Mouse (Mus musculus) forebrain, embryonic 10.5 days (tissue): ENCODE data around the gene Zzz3. TPM values are rescaled to one million over a fixed set of nuclear protein-coding genes. Genes with fewer than 3 reads are reported as not detected.
A peak's percentile ranks its signal among the peaks of the same experiment; 100 is the strongest.

Source experiments
- DNase-seq: peaks from one replicate; pipeline ENCODE4 v3.0.0-alpha.2; 2017; ENCODE audit warnings: low spot score; ENCODE audit errors: extremely low spot score
- H3K27ac ChIP-seq: fragments of 300-500 bp; sonication (generic); 2 replicates; pipeline ENCODE4 v1.5.1; 2016; ENCODE audit warnings: mild to moderate bottlenecking
- H3K27me3 ChIP-seq: fragments of 300-500 bp; sonication (generic); 2 replicates; pipeline ENCODE4 v1.6.1; 2016; ENCODE audit warnings: mild to moderate bottlenecking; ENCODE audit not compliant: poor library complexity, severe bottlenecking
- H3K36me3 ChIP-seq: fragments of 300-500 bp; sonication (generic); replicated peaks from 2 replicates; pipeline ENCODE4 v1.6.1; 2016; ENCODE audit warnings: mild to moderate bottlenecking, moderate library complexity
- H3K4me1 ChIP-seq: fragments of 300-500 bp; sonication (generic); 2 replicates; pipeline ENCODE4 v1.6.1; 2016
- H3K4me3 ChIP-seq: fragments of 300-500 bp; sonication (generic); 2 replicates; pipeline ENCODE4 v1.5.1; 2016; ENCODE audit warnings: mild to moderate bottlenecking, moderate library complexity
- H3K9me3 ChIP-seq: fragments of 300-500 bp; sonication (generic); 2 replicates; pipeline ENCODE4 v1.6.1; 2016; ENCODE audit warnings: mild to moderate bottlenecking, moderate library complexity
- WGBS: fragments of 180-500 bp; shearing (Covaris S2); methylation state at CpG from one replicate; pipeline ENCODE4 v1.1.7; 2016; 5-methylcytosine and 5-hydroxymethylcytosine counted together
- polyA plus RNA-seq: library from polyadenylated mRNA; unstranded; fragments of >200 nt; fragmentation: Nextera tagmentation; extraction: Ambion mirVana; gene quantifications from 2 replicates; pipeline ENCODE4 v1.2.1, GENCODE M21; 2016

The Zzz3 gene
- polyA plus RNA-seq = 56.4 and 60.7 TPM in 2 replicates

GRCm38 (mm10) chr3:152395350-152396277, at the start of gene Zzz3:
Gene Zzz3 (plus strand): TSS chr3:152395473.
- peak within 1 kb of the TSS; percentile 99 for H3K27ac ChIP-seq
- peak; percentile 90 for DNase-seq
- H3K27me3 ChIP-seq = no peaks in the 10 kb centered on the region
- peaks cover 32% of the 10 kb centered on the region for H3K4me1 ChIP-seq
- peak within 1 kb of the TSS; percentile 85 for H3K4me3 ChIP-seq
- H3K36me3 ChIP-seq = peaks cover 51% of the 10 kb centered on the region
- H3K9me3 ChIP-seq = no peaks in the 10 kb centered on the region
- under 1% methylated on average over 90 of the region's 108 CpGs for WGBS

- Histone ChIP-seq H3K27ac (peak within 1 kb of the TSS; percentile 90), H3K4me1 (peaks cover 25% of the 10 kb centered on the region), H3K9me3 (no peaks in the 10 kb centered on the region), H3K4me3 (peak within 1 kb of the TSS; percentile 74), H3K27me3 (no peaks in the 10 kb centered on the region), H3K36me3 (peaks cover 6% of the 10 kb centered on the region; the same call in 1 of the 2 replicates)
- DNase-seq = peak; percentile 87
- 6% methylated on average over 44 of the region's 44 CpGs for WGBS
Measured at GRCm38 (mm10) chr3:152345732-152346632, 49.3 kb upstream of the Zzz3 start, which contains the start of gene Usp33. Gene Usp33 (plus strand): TSS chr3:152346478.

- Histone ChIP-seq H3K4me1 (peaks cover 26% of the 10 kb centered on the region), H3K27me3 (no peaks in the 10 kb centered on the region), H3K9me3 (no peaks in the 10 kb centered on the region), H3K27ac (peak overlapping the region; percentile 90), H3K36me3 (peaks cover 6% of the 10 kb centered on the region; the same call in 1 of the 2 replicates), H3K4me3 (peak overlapping the region; percentile 74)
- DNase-seq = no peak
- under 1% methylated on average over 54 of the region's 54 CpGs for WGBS
Measured at GRCm38 (mm10) chr3:152346633-152347141, 48.6 kb upstream of the Zzz3 start.

- Histone ChIP-seq H3K9me3 (no peaks in the 10 kb centered on the region), H3K36me3 (peaks cover 6% of the 10 kb centered on the region; the same call in 1 of the 2 replicates), H3K4me3 (peak overlapping the region; percentile 74), H3K27ac (peak overlapping the region; percentile 90; the same call in 1 of the 2 replicates), H3K27me3 (no peaks in the 10 kb centered on the region), H3K4me1 (peaks cover 26% of the 10 kb centered on the region)
- DNase-seq = no peak
- WGBS = 49% methylated on average over 3 of the region's 3 CpGs
Measured at GRCm38 (mm10) chr3:152347227-152347626, 48.0 kb upstream of the Zzz3 start.

- WGBS = 92% methylated on average over 10 of the region's 10 CpGs
- no peak for DNase-seq
- H3K27ac ChIP-seq = no peak overlapping the region
- H3K9me3 ChIP-seq = no peaks in the 10 kb centered on the region
- H3K27me3 ChIP-seq = no peaks in the 10 kb centered on the region
- no peak overlapping the region for H3K4me3 ChIP-seq
- peaks cover 28% of the 10 kb centered on the region for H3K4me1 ChIP-seq
- H3K36me3 ChIP-seq = peaks cover 6% of the 10 kb centered on the region; the same call in 1 of the 2 replicates
Measured at GRCm38 (mm10) chr3:152348011-152348830, 47.1 kb upstream of the Zzz3 start.

GRCm38 (mm10) chr3:152350431-152350830, 44.8 kb upstream of the Zzz3 start:
- DNase-seq = no peak
- Histone ChIP-seq H3K4me3 (no peak overlapping the region), H3K27ac (no peak overlapping the region), H3K4me1 (peaks cover 28% of the 10 kb centered on the region), H3K36me3 (peaks cover 6% of the 10 kb centered on the region; the same call in 1 of the 2 replicates), H3K9me3 (no peaks in the 10 kb centered on the region), H3K27me3 (no peaks in the 10 kb centered on the region)
- WGBS = 84% methylated on average over 3 of the region's 3 CpGs

- H3K36me3 ChIP-seq = peaks cover 6% of the 10 kb centered on the region; the same call in 1 of the 2 replicates
- no peak overlapping the region for H3K4me3 ChIP-seq
- DNase-seq = no peak
- H3K27me3 ChIP-seq = no peaks in the 10 kb centered on the region
- no peaks in the 10 kb centered on the region for H3K9me3 ChIP-seq
- peaks cover 28% of the 10 kb centered on the region for H3K4me1 ChIP-seq
- H3K27ac ChIP-seq = no peak overlapping the region
- 90% methylated on average over 5 of the region's 5 CpGs for WGBS
Measured at GRCm38 (mm10) chr3:152350966-152351365, 44.3 kb upstream of the Zzz3 start.

GRCm38 (mm10) chr3:152352289-152352688, 43.0 kb upstream of the Zzz3 start:
- Histone ChIP-seq H3K36me3 (peaks cover 10% of the 10 kb centered on the region), H3K9me3 (no peaks in the 10 kb centered on the region), H3K4me3 (no peak overlapping the region), H3K27ac (no peak overlapping the region), H3K4me1 (peaks cover 21% of the 10 kb centered on the region), H3K27me3 (no peaks in the 10 kb centered on the region)
- DNase-seq = no peak
- WGBS = 86% methylated on average over 4 of the region's 4 CpGs

- H3K4me1 ChIP-seq = peaks cover 13% of the 10 kb centered on the region
- WGBS = 87% methylated on average over 10 of the region's 10 CpGs
Measured at GRCm38 (mm10) chr3:152353434-152354177, 41.7 kb upstream of the Zzz3 start.

GRCm38 (mm10) chr3:152355361-152355760, 39.9 kb upstream of the Zzz3 start:
- Histone ChIP-seq H3K4me1 (peaks cover 10% of the 10 kb centered on the region), H3K27me3 (no peaks in the 10 kb centered on the region), H3K9me3 (no peaks in the 10 kb centered on the region), H3K27ac (no peak overlapping the region), H3K36me3 (peaks cover 21% of the 10 kb centered on the region), H3K4me3 (no peak overlapping the region)
- 82% methylated on average over 5 of the region's 5 CpGs for WGBS
- no peak for DNase-seq

More at GRCm38 (mm10) chr3:152353434-152354177, 41.7 kb upstream of the Zzz3 start:
- peaks cover 11% of the 10 kb centered on the region for H3K36me3 ChIP-seq
- DNase-seq = no peak
- no peaks in the 10 kb centered on the region for H3K9me3 ChIP-seq
- H3K27ac ChIP-seq = no peak overlapping the region
- no peak overlapping the region for H3K4me3 ChIP-seq
- H3K27me3 ChIP-seq = no peaks in the 10 kb centered on the region

- DNase-seq = no peak
- no peaks in the 10 kb centered on the region for H3K9me3 ChIP-seq
- WGBS = 89% methylated on average over 9 of the region's 9 CpGs
Measured at GRCm38 (mm10) chr3:152356751-152357150, 38.5 kb upstream of the Zzz3 start.

More at GRCm38 (mm10) chr3:152356751-152357150, 38.5 kb upstream of the Zzz3 start:
- H3K36me3 ChIP-seq = peaks cover 35% of the 10 kb centered on the region
- no peaks in the 10 kb centered on the region for H3K27me3 ChIP-seq
- H3K27ac ChIP-seq = no peak overlapping the region
- H3K4me1 ChIP-seq = peaks cover 2% of the 10 kb centered on the region; the same call in 1 of the 2 replicates
- H3K4me3 ChIP-seq = no peak overlapping the region
